Mouse (Mus musculus): ENCODE data around the gene Wsb1. TPM values are rescaled to one million over a fixed set of nuclear protein-coding genes. Genes with fewer than 3 reads are reported as not detected.
"Not testable (repeated sequence)": the region's sequence is repeated elsewhere in the genome, so short reads cannot be mapped to it uniquely, and the experiment has no call there.

Gene Wsb1
- polyA plus RNA-seq, 1 experiment from 2014 or later, result 517 TPM

DNA sequence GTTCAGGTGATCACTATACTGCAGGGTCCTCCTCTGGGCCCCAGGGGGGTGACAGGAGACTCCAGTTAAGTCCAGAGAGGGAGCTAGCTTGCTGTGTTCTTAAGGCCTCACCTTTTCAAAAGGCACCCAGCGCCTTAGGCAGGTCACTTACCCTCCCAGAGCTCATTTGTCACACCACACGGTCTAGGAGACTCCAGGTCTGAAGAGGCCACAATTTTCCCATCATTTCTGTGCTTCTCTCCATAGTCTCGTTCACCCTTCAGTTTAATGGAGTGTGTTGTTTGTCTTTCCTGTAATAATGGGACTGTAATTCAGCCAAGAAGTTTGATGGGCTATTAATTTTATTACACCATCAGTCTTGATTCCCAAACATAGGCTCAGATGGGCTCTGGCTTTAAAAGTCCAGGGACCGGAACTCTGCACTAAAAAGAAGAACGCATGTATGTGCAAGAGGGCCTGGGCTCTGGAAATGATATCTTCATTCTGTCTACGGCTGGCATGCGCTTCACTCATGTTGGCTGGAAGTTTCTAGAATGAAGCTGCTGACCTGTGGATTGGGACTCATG, 33.9 kb upstream of the Wsb1 start:
- ATAC-seq, result no peak
- Histone ChIP-seq H3K4me3 (replicated peaks) (no peak overlapping the region), H3K4me1 (replicated peaks) (no peaks in the 10 kb centered on the region), H3K27ac (no peak overlapping the region), H3K27me3 (no peaks in the 10 kb centered on the region), H3K9me3 (0 out of 2 replicates have a peak, but pooled peaks cover 3% of the 10 kb centered on the region), H3K4me2 (replicated peaks) (no peak overlapping the region), H3K9ac (replicated peaks) (no peak overlapping the region), H3K36me3 (no peaks in the 10 kb centered on the region)
- WGBS, result 88% methylated on average over 7 of the region's 7 CpGs

DNA sequence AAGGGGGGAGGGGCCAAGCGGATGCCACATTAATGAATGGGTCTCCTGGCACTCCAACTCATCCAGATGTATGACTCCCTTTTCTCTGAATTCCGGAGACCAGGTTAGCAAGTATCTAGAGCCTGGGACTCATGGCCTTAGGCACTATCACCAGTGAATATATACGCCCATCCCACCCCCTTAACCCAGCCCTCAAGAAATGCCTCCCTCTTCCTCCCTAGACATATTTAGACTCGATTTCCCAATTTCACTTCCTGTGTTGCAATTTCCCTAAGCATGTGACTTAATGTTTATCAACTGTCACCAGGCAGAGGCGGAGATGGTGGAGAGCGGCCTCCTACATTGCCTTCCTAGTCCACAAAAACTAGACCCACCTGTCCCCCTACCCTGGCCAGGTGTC, 33.0 kb upstream of the Wsb1 start:
- Histone ChIP-seq H3K9me3 (0 out of 2 replicates have a peak, but pooled peaks cover 3% of the 10 kb centered on the region), H3K4me2 (replicated peaks) (no peak overlapping the region), H3K4me3 (replicated peaks) (no peak overlapping the region), H3K36me3 (no peaks in the 10 kb centered on the region), H3K9ac (replicated peaks) (no peak overlapping the region), H3K27me3 (no peaks in the 10 kb centered on the region), H3K27ac (no peak overlapping the region), H3K4me1 (replicated peaks) (no peaks in the 10 kb centered on the region)
- 83% methylated on average over 6 of the region's 6 CpGs for WGBS
- no peak for ATAC-seq

DNA sequence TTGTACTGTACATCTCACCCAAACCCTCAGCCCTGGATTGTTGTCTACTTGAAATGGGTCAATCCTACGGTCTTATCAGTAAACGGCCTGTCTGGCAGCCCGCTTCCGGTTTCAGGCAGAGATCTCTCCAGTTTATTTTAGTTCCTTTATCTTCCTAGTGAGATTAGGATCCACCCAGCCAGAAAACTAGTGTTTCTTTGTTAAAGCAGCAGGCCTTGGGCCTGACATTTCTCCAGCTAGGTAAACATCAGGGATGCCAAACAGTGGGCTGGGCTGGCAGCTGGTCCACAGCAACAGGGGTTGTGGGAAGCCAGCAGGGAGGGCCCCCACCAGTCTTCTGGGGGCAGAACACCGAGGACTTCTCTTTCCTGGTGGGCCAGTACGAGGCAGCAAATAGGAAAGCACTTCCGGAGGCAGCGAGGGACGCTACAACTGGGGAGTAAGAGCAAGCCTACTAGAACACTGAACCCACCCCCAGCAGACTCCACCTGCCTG, 31.9 kb upstream of the Wsb1 start:
- ATAC-seq, result no peak
- WGBS, result 85% methylated on average over 9 of the region's 9 CpGs
- Histone ChIP-seq H3K36me3 (no peaks in the 10 kb centered on the region), H3K9me3 (0 out of 2 replicates have a peak, but pooled peaks cover 3% of the 10 kb centered on the region), H3K4me3 (replicated peaks) (no peak overlapping the region), H3K27ac (no peak overlapping the region), H3K4me1 (replicated peaks) (no peaks in the 10 kb centered on the region), H3K9ac (replicated peaks) (no peak overlapping the region), H3K27me3 (no peaks in the 10 kb centered on the region), H3K4me2 (replicated peaks) (no peak overlapping the region)

DNA sequence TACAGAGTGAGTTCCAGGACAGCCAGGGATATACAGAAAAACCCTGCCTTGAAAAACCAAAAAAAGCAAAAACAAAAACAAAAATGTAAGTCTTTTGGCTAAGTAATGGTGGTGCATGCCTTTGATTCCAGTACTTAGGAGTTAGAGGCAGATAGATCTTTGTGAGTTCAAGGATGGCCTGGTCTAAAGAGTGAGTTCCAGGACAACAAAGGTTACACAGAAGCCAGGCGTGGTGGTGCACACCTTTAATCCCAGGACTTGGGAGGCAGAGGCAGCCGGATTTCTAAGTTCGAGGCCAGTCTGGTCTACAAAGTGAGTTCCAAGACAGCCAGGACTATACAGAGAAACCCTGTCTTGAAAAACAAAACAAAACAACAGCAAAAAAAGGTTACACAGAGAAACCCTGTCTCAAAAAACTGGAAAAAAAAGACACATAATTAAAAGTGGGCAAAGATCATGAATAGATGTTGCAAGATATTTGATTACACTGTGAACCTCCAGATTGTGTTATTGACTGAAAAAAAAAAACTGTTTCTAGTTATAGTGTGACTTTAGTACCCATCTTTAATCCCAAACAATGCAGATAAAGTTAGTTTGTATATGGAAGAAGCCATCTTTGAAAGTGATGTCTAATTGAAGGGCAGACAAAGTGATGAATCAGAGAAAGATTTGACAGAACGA, 29.0 kb upstream of the Wsb1 start:
- H3K27me3 ChIP-seq, result no peaks in the 10 kb centered on the region
- ATAC-seq, result no peak
- H3K9me3 ChIP-seq, result 0 out of 2 replicates have a peak, but pooled peaks cover 3% of the 10 kb centered on the region
- WGBS, result 93% methylated on average over 4 of the region's 4 CpGs
- H3K4me2 ChIP-seq (replicated peaks), result no peak overlapping the region
- H3K9ac ChIP-seq (replicated peaks), result no peak overlapping the region
- H3K36me3 ChIP-seq, result no peaks in the 10 kb centered on the region
- no peak overlapping the region for H3K4me3 ChIP-seq (replicated peaks)
- no peak overlapping the region for H3K27ac ChIP-seq
- H3K4me1 ChIP-seq (replicated peaks), result 0 out of 2 replicates have a peak, but pooled peaks cover 3% of the 10 kb centered on the region

DNA sequence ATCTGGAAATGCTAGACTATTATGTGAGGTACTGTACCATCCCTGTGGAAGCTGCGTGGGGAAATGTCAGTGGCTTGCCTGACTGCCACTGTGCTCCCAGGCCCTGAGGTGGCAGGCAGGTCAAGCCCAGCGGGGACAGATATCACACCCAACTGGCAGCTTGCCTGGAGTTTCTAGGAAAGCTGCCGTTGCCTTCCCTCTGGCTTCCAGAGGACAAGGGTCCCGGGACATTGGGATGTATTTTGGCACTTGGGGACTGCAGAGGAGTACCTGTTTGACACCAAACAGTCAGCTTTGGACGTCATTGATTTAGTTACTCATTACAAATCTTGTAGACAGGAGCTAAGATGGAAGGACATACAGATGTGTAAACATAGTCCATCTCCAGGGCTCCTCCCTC, 26.9 kb upstream of the Wsb1 start:
- H3K9me3 ChIP-seq, result 0 out of 2 replicates have a peak, but pooled peaks cover 3% of the 10 kb centered on the region
- H3K4me3 ChIP-seq (replicated peaks), result no peak overlapping the region
- no peaks in the 10 kb centered on the region for H3K36me3 ChIP-seq
- H3K4me1 ChIP-seq (replicated peaks), result 0 out of 2 replicates have a peak, but pooled peaks cover 3% of the 10 kb centered on the region
- no peaks in the 10 kb centered on the region for H3K27me3 ChIP-seq
- no peak overlapping the region for H3K27ac ChIP-seq
- no peak for ATAC-seq
- no peak overlapping the region for H3K9ac ChIP-seq (replicated peaks)
- H3K4me2 ChIP-seq (replicated peaks), result no peak overlapping the region
- 81% methylated on average over 5 of the region's 5 CpGs for WGBS

DNA sequence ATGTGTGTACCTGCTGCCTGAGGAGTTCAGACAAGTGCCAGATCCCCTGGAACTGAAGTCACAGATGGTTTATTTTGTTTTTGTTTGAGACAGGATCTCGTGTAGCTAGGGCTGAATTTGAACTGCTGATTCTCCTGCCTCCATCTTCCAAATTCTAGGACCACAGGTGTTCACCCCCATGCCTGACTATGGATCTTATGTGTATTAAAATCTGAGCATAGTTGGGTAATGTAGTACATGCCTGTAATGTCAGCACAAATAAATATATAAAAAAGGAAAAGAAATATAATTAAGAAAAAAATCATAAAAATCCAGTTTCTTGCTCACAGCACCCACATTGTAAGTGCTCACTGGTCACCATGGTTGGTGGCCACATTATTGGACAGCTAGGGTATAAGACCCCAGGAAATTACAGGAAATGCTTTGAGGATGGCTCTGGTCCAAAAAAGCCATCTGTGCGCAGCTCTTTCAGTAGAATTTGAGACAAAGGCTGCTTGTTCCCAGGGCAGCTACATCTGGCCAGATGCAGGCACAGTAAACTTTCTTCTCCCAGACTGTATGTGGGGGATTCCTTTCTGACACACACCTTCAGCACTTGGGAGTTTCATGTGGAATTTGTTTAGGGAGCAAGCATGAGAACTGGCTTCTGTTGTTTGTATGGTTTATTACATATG, 25.4 kb upstream of the Wsb1 start:
- Histone ChIP-seq H3K4me2 (replicated peaks) (no peak overlapping the region), H3K4me1 (replicated peaks) (0 out of 2 replicates have a peak, but pooled peaks cover 3% of the 10 kb centered on the region), H3K27me3 (no peaks in the 10 kb centered on the region), H3K27ac (no peak overlapping the region), H3K9ac (replicated peaks) (no peak overlapping the region), H3K4me3 (replicated peaks) (no peak overlapping the region), H3K9me3 (0 out of 2 replicates have a peak, but pooled peaks cover 3% of the 10 kb centered on the region), H3K36me3 (no peaks in the 10 kb centered on the region)
- 56% methylated on average over 2 of the region's 2 CpGs for WGBS
- ATAC-seq, result no peak

DNA sequence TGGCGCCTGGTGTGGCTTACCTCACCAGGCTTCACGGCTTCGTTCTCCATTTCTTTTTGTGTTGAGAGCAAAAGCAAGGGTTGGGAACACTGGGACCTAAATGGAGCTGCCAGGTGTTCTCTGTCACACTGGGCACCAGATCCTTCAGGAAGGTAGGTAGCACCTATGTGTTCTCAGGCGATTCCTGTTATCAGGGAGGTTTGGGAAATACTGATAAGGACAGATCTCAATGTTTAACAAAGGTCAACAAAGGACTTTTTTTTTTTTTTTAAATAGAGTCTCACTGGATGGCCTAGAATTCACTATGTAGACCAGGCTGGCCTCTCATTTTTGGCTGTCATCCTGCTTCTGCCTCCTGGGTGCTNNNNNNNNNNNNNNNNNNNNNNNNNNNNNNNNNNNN, 19.3 kb upstream of the Wsb1 start:
- WGBS, result 85% methylated on average over 4 of the region's 4 CpGs
- Histone ChIP-seq H3K36me3 (no peaks in the 10 kb centered on the region), H3K9ac (replicated peaks) (no peak overlapping the region), H3K4me1 (replicated peaks) (no peaks in the 10 kb centered on the region), H3K27ac (no peak overlapping the region), H3K27me3 (no peaks in the 10 kb centered on the region), H3K4me2 (replicated peaks) (no peak overlapping the region), H3K4me3 (replicated peaks) (no peak overlapping the region), H3K9me3 (no peaks in the 10 kb centered on the region)
- no peak for ATAC-seq

DNA sequence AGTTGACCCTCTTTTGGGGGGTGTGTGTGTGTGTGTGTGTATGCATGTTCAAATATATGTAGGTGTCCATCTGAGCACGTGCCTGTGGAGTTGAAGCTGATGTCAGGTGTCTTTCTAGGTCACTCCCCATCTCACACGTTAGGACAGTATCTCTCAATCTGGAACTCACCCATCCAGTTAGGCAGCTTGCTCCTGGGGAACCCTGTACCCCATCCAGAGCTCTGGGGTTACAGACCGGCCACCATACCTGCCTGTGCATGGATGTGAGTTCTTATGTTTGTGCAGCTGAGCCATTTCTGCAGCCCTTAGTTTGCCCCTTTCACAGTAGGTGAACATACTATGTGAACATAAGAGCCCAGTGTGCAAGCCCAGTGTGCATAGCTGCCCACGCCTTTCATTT, 18.6 kb upstream of the Wsb1 start:
- H3K27ac ChIP-seq, result no peak overlapping the region
- H3K4me2 ChIP-seq (replicated peaks), result no peak overlapping the region
- H3K4me3 ChIP-seq (replicated peaks), result no peak overlapping the region
- no peaks in the 10 kb centered on the region for H3K9me3 ChIP-seq
- no peak overlapping the region for H3K9ac ChIP-seq (replicated peaks)
- no peak for ATAC-seq
- H3K27me3 ChIP-seq, result no peaks in the 10 kb centered on the region
- H3K36me3 ChIP-seq, result no peaks in the 10 kb centered on the region
- H3K4me1 ChIP-seq (replicated peaks), result no peaks in the 10 kb centered on the region
- 72% methylated on average over 4 of the region's 4 CpGs for WGBS

DNA sequence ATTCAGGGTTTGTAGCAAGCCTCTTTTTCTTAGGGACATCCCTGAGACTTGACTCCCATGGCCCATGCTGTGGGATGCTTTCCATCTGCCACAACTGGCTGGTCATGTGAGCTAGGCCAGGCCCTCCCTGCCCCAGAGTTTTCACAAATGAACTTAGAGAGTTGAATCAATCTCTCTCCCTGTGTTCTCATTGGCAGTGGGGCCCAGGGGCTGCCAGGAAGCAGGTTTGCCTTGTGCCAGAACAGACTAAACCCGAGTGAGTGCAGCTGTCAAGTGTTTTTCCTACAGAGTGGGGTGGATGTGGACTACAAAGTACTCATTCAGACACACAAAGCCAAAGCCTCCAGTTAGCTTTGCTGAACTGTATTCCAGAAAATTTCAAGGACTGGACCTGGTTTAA, 12.7 kb upstream of the Wsb1 start:
- H3K27me3 ChIP-seq, result no peaks in the 10 kb centered on the region
- H3K4me1 ChIP-seq (replicated peaks), result 0 out of 2 replicates have a peak, but pooled peaks cover 5% of the 10 kb centered on the region
- H3K9ac ChIP-seq (replicated peaks), result no peak overlapping the region
- whole genome bisulfite sequencing, result 52% methylated on average over 1 of the region's 1 CpGs
- H3K4me2 ChIP-seq (replicated peaks), result no peak overlapping the region
- no peak overlapping the region for H3K27ac ChIP-seq
- no peaks in the 10 kb centered on the region for H3K36me3 ChIP-seq
- H3K9me3 ChIP-seq, result no peaks in the 10 kb centered on the region
- no peak overlapping the region for H3K4me3 ChIP-seq (replicated peaks)
- ATAC-seq, result no peak

DNA sequence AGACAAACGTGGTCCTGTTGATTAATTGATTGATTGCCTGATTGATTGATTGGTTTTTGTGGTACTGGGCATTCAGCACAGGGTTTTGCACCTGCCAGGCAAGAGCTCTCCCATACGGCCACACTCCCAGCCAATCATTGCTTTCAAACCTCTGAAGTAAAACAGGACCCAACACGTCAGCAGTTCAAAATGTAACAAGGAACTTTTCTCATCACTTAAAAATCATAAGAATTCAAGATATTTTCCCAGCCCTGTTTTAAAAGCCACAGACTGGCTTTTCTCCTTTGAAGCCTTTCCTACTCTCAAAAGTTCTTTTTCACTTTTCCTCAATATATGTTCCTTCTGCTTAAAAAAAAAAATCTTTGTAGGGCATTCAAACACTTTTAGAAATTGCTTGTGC, 9.9 kb upstream of the Wsb1 start:
- 70% methylated on average over 3 of the region's 3 CpGs for WGBS
- no peak for ATAC-seq

DNA sequence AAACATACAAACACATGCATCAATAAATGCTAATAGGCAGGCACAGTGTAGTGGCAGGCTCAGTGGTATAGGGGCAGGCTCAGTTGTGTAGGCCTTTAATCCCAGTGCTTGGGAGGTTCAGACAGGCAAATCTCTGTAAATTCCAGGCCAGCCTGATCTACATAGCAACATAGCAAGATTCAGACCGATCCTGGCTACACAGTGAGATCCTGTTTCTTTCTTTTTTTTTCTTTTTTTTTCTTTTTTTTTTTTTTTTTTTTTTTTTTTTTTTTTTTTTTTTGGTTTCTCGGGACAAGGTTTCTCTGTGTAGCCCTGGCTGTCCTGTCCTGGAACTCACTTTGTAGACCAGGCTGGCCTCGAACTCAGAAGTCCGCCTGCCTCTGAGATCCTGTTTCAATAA, 5.7 kb upstream of the Wsb1 start:
- not testable (repeated sequence) for H3K4me3 ChIP-seq (replicated peaks); H3K27me3 ChIP-seq; H3K4me2 ChIP-seq (replicated peaks); H3K9me3 ChIP-seq; H3K9ac ChIP-seq (replicated peaks); ATAC-seq; H3K27ac ChIP-seq; H3K36me3 ChIP-seq; H3K4me1 ChIP-seq (replicated peaks)
- WGBS, result 84% methylated on average over 4 of the region's 4 CpGs

More for the DNA sequence above, 9.9 kb upstream of the Wsb1 start:
- H3K9ac ChIP-seq (replicated peaks), result no peak overlapping the region
- H3K36me3 ChIP-seq, result no peaks in the 10 kb centered on the region
- H3K27ac ChIP-seq, result no peak overlapping the region
- no peak overlapping the region for H3K4me3 ChIP-seq (replicated peaks)
- no peaks in the 10 kb centered on the region for H3K9me3 ChIP-seq
- no peaks in the 10 kb centered on the region for H3K27me3 ChIP-seq
- H3K4me1 ChIP-seq (replicated peaks), result 0 out of 2 replicates have a peak, but pooled peaks cover 5% of the 10 kb centered on the region
- no peak overlapping the region for H3K4me2 ChIP-seq (replicated peaks)

DNA sequence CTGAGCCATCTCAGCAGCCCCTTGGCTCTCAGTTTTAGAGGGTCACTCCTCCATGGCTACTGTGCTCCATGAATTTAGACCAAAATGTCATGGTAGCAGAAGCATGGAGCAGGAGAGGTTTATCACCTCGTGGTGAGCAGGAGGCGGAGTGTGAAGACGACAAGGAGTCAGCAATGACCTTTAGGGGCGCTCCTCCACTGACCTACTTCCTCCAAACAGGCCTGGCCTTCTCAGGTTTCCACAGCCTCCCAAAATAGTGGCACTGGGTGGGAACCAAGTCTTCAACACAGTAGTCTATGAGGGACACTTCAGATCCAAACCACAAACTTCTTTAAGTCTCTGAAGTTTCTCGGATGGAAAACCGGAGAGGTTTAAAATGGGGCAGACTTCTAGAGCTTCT, 4.3 kb upstream of the Wsb1 start:
- Histone ChIP-seq H3K27me3 (no peaks in the 10 kb centered on the region), H3K4me2 (replicated peaks) (no peak overlapping the region), H3K4me1 (replicated peaks) (peaks cover 5% of the 10 kb centered on the region; the same call in 1 of the 2 replicates), H3K36me3 (no peaks in the 10 kb centered on the region), H3K9ac (replicated peaks) (no peak overlapping the region), H3K27ac (no peak overlapping the region), H3K9me3 (no peaks in the 10 kb centered on the region), H3K4me3 (replicated peaks) (no peak overlapping the region)
- 81% methylated on average over 6 of the region's 6 CpGs for WGBS
- ATAC-seq, result no peak
